In the genomic region with DNA sequence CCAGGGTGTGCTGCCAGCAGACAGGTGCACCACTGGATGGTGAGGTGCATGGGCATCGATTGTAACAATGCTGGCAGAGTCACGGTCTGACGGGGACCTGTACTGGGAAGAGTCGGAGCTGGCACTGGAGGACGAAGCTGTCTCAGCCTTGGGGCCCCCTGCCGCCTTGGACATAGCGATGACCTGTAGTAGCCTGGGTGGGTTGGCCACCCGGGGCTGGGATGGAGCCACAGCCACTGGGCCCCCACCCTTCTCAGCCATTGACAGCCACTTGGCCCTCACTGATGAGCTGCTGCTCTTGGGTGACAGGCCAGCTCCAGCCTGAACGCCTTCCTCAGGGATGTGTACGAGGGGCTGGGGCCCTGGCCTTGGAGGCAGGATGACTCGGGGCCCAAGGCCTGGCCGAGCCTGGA, we compare ENCODE assay signal across 8 mouse cellular contexts. TPM values are rescaled to one million over a fixed set of nuclear protein-coding genes. Genes with fewer than 3 reads are reported as not detected.
DNase-seq lines count a peak whose midpoint lies in the region; ATAC-seq lines count a peak whose summit lies in the region.

No protein-coding gene starts in this region.

- no peak overlapping the region for H3K9ac ChIP-seq in limb, embryonic 15.5 days

- DNase-seq in cerebellum, adult 11-12 months = peak; percentile 55
- DNase-seq in cerebellum, adult 11 months = no peak
- DNase-seq in ovary, postnatal 14 days (ENCODE audit: low spot score) = no peak
- DNase-seq in gastrocnemius, postnatal 4 days (ENCODE audit: low spot score in 2 of 2) = no peak

- peaks cover 56% of the 10 kb centered on the region for H3K36me3 ChIP-seq in megakaryocyte, embryonic 14.5 days (replicated peaks; ENCODE audit: low read length)
- H3K36me3 ChIP-seq in limb, embryonic 15.5 days = peaks cover 67% of the 10 kb centered on the region

- WGBS in limb, embryonic 15.5 days = 62% methylated on average over 12 of the region's 12 CpGs

- no peak for ATAC-seq in megakaryocyte, adult 5-6 weeks (ENCODE audit: poor library complexity, severe bottlenecking)
- no peak for ATAC-seq in limb, embryonic 15.5 days (ENCODE audit: insufficient number of reproducible peaks, low FRiP score, low TSS enrichment, low read depth)
- ATAC-seq in erythroid progenitor cell, adult 5-6 weeks (replicated peaks; ENCODE audit: low FRiP score, poor library complexity, severe bottlenecking) = no peak

- H3K4me3 ChIP-seq in megakaryocyte, embryonic 14.5 days (replicated peaks) = peak overlapping the region; percentile 67
- H3K4me3 ChIP-seq in limb, embryonic 15.5 days = no peak overlapping the region

- H3K27me3 ChIP-seq in megakaryocyte, embryonic 14.5 days (replicated peaks) = peaks cover 3% of the 10 kb centered on the region
- H3K27me3 ChIP-seq in limb, embryonic 15.5 days = no peaks in the 10 kb centered on the region

- no peak overlapping the region for H3K4me2 ChIP-seq in limb, embryonic 15.5 days

- no peaks in the 10 kb centered on the region for H3K9me3 ChIP-seq in megakaryocyte, embryonic 14.5 days
- no peaks in the 10 kb centered on the region for H3K9me3 ChIP-seq in limb, embryonic 15.5 days

- peak overlapping the region; percentile 72; the same call in 1 of the 2 replicates for H3K27ac ChIP-seq in limb, embryonic 15.5 days

- peaks cover 60% of the 10 kb centered on the region for H3K4me1 ChIP-seq in megakaryocyte, embryonic 14.5 days
- H3K4me1 ChIP-seq in limb, embryonic 15.5 days = peaks cover 25% of the 10 kb centered on the region

RNA-seq across cellular contexts. Expression of gene Prtn3, which starts 9.1 kb away (rescaled TPM):
- polyA plus RNA-seq in megakaryocyte, embryonic 14.5 days (2012; ENCODE audit: insufficient read depth, low replicate concordance) = 96.7 and 434 TPM in 2 replicates
- 322 and 372 TPM in 2 replicates for total RNA-seq in megakaryocyte, adult 5-6 weeks (2015)
- total RNA-seq in megakaryocyte, adult 5-6 weeks (2017) = 92.6 and 97.3 TPM in 2 replicates
- polyA plus RNA-seq in limb, embryonic 15.5 days (2015; fragmentation: Nextera tagmentation; extraction: Ambion mirVana) = 3.7 and 5.1 TPM in 2 replicates
- total RNA-seq in erythroid progenitor cell, adult 5-6 weeks (2015; ENCODE audit: low replicate concordance) = 247 and 296 TPM in 2 replicates
- total RNA-seq in erythroid progenitor cell, adult 5-6 weeks (2017; ENCODE audit: low replicate concordance) = 52.3 and 54.7 TPM in 2 replicates
- total RNA-seq in gastrocnemius, postnatal 4 days (2021) = under 1 TPM in 1 of 2 experiments, not detected in 1; 0.47 TPM

RNA-seq across cellular contexts. Expression of gene Plppr3, which starts 9.2 kb away (rescaled TPM):
- 0.80 and 16.9 TPM in 2 replicates for polyA plus RNA-seq in megakaryocyte, embryonic 14.5 days (2012; ENCODE audit: insufficient read depth, low replicate concordance)
- 6.2 and 10.6 TPM in 2 replicates for total RNA-seq in megakaryocyte, adult 5-6 weeks (2015)
- total RNA-seq in megakaryocyte, adult 5-6 weeks (2017) = 13.2 and 17.6 TPM in 2 replicates
- 53.0 and 60.1 TPM in 2 replicates for polyA plus RNA-seq in limb, embryonic 15.5 days (2015; fragmentation: Nextera tagmentation; extraction: Ambion mirVana)
- 0.84 TPM in 1 of 2 replicates, not detected in the other for total RNA-seq in erythroid progenitor cell, adult 5-6 weeks (2015; ENCODE audit: low replicate concordance)
- total RNA-seq in erythroid progenitor cell, adult 5-6 weeks (2017; ENCODE audit: low replicate concordance) = 0.83 and 1.7 TPM in 2 replicates
- total RNA-seq in gastrocnemius, postnatal 4 days (2021) = 1 to 10 TPM; 1.2 to 1.3 TPM

RNA-seq across cellular contexts. Expression of gene Ptbp1, which starts 11.0 kb away (rescaled TPM):
- polyA plus RNA-seq in megakaryocyte, embryonic 14.5 days (2012; ENCODE audit: insufficient read depth, low replicate concordance) = 849 and 1,831 TPM in 2 replicates
- total RNA-seq in megakaryocyte, adult 5-6 weeks (2015) = 138 and 144 TPM in 2 replicates
- 97.9 and 133 TPM in 2 replicates for total RNA-seq in megakaryocyte, adult 5-6 weeks (2017)
- 301 and 303 TPM in 2 replicates for polyA plus RNA-seq in limb, embryonic 15.5 days (2015; fragmentation: Nextera tagmentation; extraction: Ambion mirVana)
- total RNA-seq in erythroid progenitor cell, adult 5-6 weeks (2015; ENCODE audit: low replicate concordance) = 134 and 185 TPM in 2 replicates
- 89.3 and 94.7 TPM in 2 replicates for total RNA-seq in erythroid progenitor cell, adult 5-6 weeks (2017; ENCODE audit: low replicate concordance)
- total RNA-seq in gastrocnemius, postnatal 4 days (2021) = 100 to 1,000 TPM; 167 to 170 TPM

RNA-seq across cellular contexts. Expression of gene Elane, which starts 20.9 kb away (rescaled TPM):
- polyA plus RNA-seq in megakaryocyte, embryonic 14.5 days (2012; ENCODE audit: insufficient read depth, low replicate concordance) = 5.6 and 23.2 TPM in 2 replicates
- total RNA-seq in megakaryocyte, adult 5-6 weeks (2015) = 348 and 366 TPM in 2 replicates
- 161 and 164 TPM in 2 replicates for total RNA-seq in megakaryocyte, adult 5-6 weeks (2017)
- polyA plus RNA-seq in limb, embryonic 15.5 days (2015; fragmentation: Nextera tagmentation; extraction: Ambion mirVana) = 0.36 and 0.40 TPM in 2 replicates
- total RNA-seq in erythroid progenitor cell, adult 5-6 weeks (2015; ENCODE audit: low replicate concordance) = 613 and 617 TPM in 2 replicates
- 146 and 166 TPM in 2 replicates for total RNA-seq in erythroid progenitor cell, adult 5-6 weeks (2017; ENCODE audit: low replicate concordance)
- total RNA-seq in gastrocnemius, postnatal 4 days (2021) = under 1 TPM in 1 of 2 experiments, not detected in 1; 0.29 TPM

RNA-seq across cellular contexts. Expression of gene Cfd, which starts 25.5 kb away (rescaled TPM):
- polyA plus RNA-seq in megakaryocyte, embryonic 14.5 days (2012; ENCODE audit: insufficient read depth, low replicate concordance) = not detected in 2 replicates
- not detected in 2 replicates for total RNA-seq in megakaryocyte, adult 5-6 weeks (2015)
- not detected in 2 replicates for total RNA-seq in megakaryocyte, adult 5-6 weeks (2017)
- 0.27 TPM in 1 of 2 replicates, not detected in the other for polyA plus RNA-seq in limb, embryonic 15.5 days (2015; fragmentation: Nextera tagmentation; extraction: Ambion mirVana)
- total RNA-seq in erythroid progenitor cell, adult 5-6 weeks (2015; ENCODE audit: low replicate concordance) = not detected in 2 replicates
- not detected in 2 replicates for total RNA-seq in erythroid progenitor cell, adult 5-6 weeks (2017; ENCODE audit: low replicate concordance)
- total RNA-seq in gastrocnemius, postnatal 4 days (2021) = 100 to 1,000 TPM in 1 of 2 experiments, 10 to 100 TPM in 1; 85.8 to 154 TPM

Comparison
In these comparisons a context has a peak if more than half of its experiments do, and no peak if none do; other contexts are left out.
1. RNA of gene Prtn3, which starts 9.1 kb away (total RNA-seq): 92.6 to 372 TPM in megakaryocyte, adult 5-6 weeks and 52.3 to 296 TPM in erythroid progenitor cell, adult 5-6 weeks; 0.47 TPM in gastrocnemius, postnatal 4 days; every median in the first group is over 10 times any median in the second.